Mouse (Mus musculus): ENCODE data around the gene Xrcc6.

The Xrcc6 gene

GRCm38 (mm10) chr15:81987646-81988045, at the start of gene Xrcc6:
TSS of gene Xrcc6 (plus strand) at chr15:81987835.
- DNase-seq (ENCODE audit: low read depth): no peak

- peak; percentile 77 for DNase-seq (ENCODE audit: low read depth)
Measured at GRCm38 (mm10) chr15:81938246-81938645, 49.4 kb upstream of the Xrcc6 start.

GRCm38 (mm10) chr15:81939157-81939715, 48.4 kb upstream of the Xrcc6 start:
- DNase-seq (ENCODE audit: low read depth): peak; percentile 25

- DNase-seq (ENCODE audit: low read depth): no peak
Measured at GRCm38 (mm10) chr15:81939774-81940173, 47.9 kb upstream of the Xrcc6 start.

GRCm38 (mm10) chr15:81940219-81940618, 47.4 kb upstream of the Xrcc6 start:
- DNase-seq (ENCODE audit: low read depth): no peak

GRCm38 (mm10) chr15:81941010-81941409, 46.6 kb upstream of the Xrcc6 start:
- no peak for DNase-seq (ENCODE audit: low read depth)

GRCm38 (mm10) chr15:81943176-81943749, 44.4 kb upstream of the Xrcc6 start:
- no peak for DNase-seq (ENCODE audit: low read depth)

- DNase-seq (ENCODE audit: low read depth): no peak
Measured at GRCm38 (mm10) chr15:81949076-81949475, 38.6 kb upstream of the Xrcc6 start.

GRCm38 (mm10) chr15:81949476-81950131, 38.0 kb upstream of the Xrcc6 start:
- no peak for DNase-seq (ENCODE audit: low read depth)

- DNase-seq (ENCODE audit: low read depth): no peak
Measured at GRCm38 (mm10) chr15:81950716-81951115, 36.9 kb upstream of the Xrcc6 start.

- DNase-seq (ENCODE audit: low read depth): no peak
Measured at GRCm38 (mm10) chr15:81951159-81951558, 36.5 kb upstream of the Xrcc6 start.

GRCm38 (mm10) chr15:81952310-81952709, 35.3 kb upstream of the Xrcc6 start:
- DNase-seq (ENCODE audit: low read depth): no peak

- DNase-seq (ENCODE audit: low read depth): no peak
Measured at GRCm38 (mm10) chr15:81954151-81954583, 33.5 kb upstream of the Xrcc6 start.

GRCm38 (mm10) chr15:81954716-81955115, 32.9 kb upstream of the Xrcc6 start:
- no peak for DNase-seq (ENCODE audit: low read depth)

- DNase-seq (ENCODE audit: low read depth): no peak
Measured at GRCm38 (mm10) chr15:81955414-81955813, 32.2 kb upstream of the Xrcc6 start.

- DNase-seq (ENCODE audit: low read depth): peak; percentile 71
Measured at GRCm38 (mm10) chr15:81956457-81956856, 31.2 kb upstream of the Xrcc6 start.

GRCm38 (mm10) chr15:81957598-81957997, 30.0 kb upstream of the Xrcc6 start:
- no peak for DNase-seq (ENCODE audit: low read depth)

GRCm38 (mm10) chr15:81958906-81959305, 28.7 kb upstream of the Xrcc6 start:
- DNase-seq (ENCODE audit: low read depth): no peak

GRCm38 (mm10) chr15:81960171-81961077, 27.2 kb upstream of the Xrcc6 start, which contains the start of gene Pmm1:
TSS of gene Pmm1 (minus strand) at chr15:81960930.
- peak; percentile 99 for DNase-seq (ENCODE audit: low read depth)

GRCm38 (mm10) chr15:81961078-81961451, 26.6 kb upstream of the Xrcc6 start:
- no peak for DNase-seq (ENCODE audit: low read depth)

GRCm38 (mm10) chr15:81964262-81964661, 23.4 kb upstream of the Xrcc6 start:
- no peak for DNase-seq (ENCODE audit: low read depth)

- peak; percentile 78 for DNase-seq (ENCODE audit: low read depth)
Measured at GRCm38 (mm10) chr15:81964980-81965545, 22.6 kb upstream of the Xrcc6 start.

Data from NIH3T3 (cell line).